Mouse (Mus musculus): ENCODE results near the gene Noa1. TPM values are rescaled to one million over a fixed set of nuclear protein-coding genes. Genes with fewer than 3 reads are reported as not detected.
A peak's percentile ranks its signal among the peaks of the same experiment; 100 is the strongest.

The Noa1 gene
- polyA plus RNA-seq, 1 experiment from 2014 or later = 26.7 TPM

DNA sequence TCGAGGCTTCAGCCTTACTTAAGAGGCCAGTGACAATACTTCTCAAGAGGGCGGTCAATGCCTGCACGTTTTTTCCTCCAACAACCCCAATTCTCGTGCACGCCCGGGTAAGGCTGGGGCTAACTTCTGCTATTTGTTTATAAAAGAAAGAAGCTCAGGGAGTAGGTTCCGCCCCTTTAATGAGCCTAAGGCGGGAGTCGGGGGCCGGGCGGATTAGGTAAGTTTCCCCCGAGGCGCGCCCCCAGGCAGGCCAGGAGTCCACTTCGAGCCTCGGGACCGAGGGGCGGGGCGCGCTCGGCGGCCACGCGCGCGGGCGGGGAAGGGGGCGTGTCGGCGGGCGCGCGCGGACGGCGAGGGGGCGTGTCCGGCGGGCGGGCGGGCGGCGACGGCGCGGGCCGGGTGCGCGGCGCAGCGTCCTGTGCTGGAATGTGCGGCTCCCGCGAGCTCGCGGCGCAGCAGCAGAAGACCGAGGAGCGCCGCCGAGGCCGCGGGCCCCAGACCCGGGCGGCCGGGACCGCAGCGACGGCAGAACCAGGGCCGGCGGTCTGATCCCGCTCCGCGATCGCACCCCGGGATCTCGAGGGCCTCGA, 44.7 kb downstream of the Noa1 start, which contains the start of gene Rest:
Rest (plus strand) TSS at position 411 of the 590 bp plus-strand sequence.
- H3K9me3 ChIP-seq = no peaks in the 10 kb centered on the region
- H3K27me3 ChIP-seq = no peaks in the 10 kb centered on the region
- peak within 1 kb of the TSS; percentile 97 for H3K9ac ChIP-seq
- ATAC-seq (ENCODE audit: low FRiP score, low read depth) = peak; percentile 92
- peak within 1 kb of the TSS; percentile 67 for H3K4me2 ChIP-seq (replicated peaks)
- WGBS = under 1% methylated on average over 52 of the region's 78 CpGs
- H3K4me3 ChIP-seq = peak within 1 kb of the TSS; percentile 96
- peak within 1 kb of the TSS; percentile 98 for H3K27ac ChIP-seq
- peaks cover 21% of the 10 kb centered on the region for H3K36me3 ChIP-seq
- peaks cover 24% of the 10 kb centered on the region for H3K4me1 ChIP-seq

DNA sequence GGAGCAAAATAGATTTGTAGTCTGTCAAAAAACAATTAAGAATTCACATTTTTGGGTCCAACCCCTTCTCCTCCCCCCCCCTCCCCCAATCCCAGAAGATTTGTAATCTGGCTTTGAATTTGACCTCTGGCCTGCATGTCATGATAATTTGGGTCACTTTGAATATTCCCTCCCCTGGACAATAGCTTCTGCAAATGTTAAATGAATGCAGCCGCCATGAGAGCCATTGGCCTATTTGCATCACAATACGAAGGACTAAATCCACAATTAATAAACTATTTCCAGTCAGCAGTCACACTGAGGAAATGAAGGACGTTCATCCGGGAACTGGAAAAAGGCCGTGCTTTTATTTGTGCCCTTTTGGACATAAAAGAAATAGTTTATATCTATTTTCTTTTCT, 47.8 kb downstream of the Noa1 start:
- WGBS = 77% methylated on average over 5 of the region's 5 CpGs
- no peak overlapping the region for H3K9ac ChIP-seq
- H3K9me3 ChIP-seq = no peaks in the 10 kb centered on the region
- no peak overlapping the region for H3K27ac ChIP-seq
- no peaks in the 10 kb centered on the region for H3K27me3 ChIP-seq
- H3K4me1 ChIP-seq = no peaks in the 10 kb centered on the region; the same call in 1 of the 2 replicates
- H3K4me3 ChIP-seq = no peak overlapping the region
- no peak for ATAC-seq (ENCODE audit: low FRiP score, low read depth)
- H3K36me3 ChIP-seq = no peaks in the 10 kb centered on the region
- H3K4me2 ChIP-seq (replicated peaks) = no peak overlapping the region

DNA sequence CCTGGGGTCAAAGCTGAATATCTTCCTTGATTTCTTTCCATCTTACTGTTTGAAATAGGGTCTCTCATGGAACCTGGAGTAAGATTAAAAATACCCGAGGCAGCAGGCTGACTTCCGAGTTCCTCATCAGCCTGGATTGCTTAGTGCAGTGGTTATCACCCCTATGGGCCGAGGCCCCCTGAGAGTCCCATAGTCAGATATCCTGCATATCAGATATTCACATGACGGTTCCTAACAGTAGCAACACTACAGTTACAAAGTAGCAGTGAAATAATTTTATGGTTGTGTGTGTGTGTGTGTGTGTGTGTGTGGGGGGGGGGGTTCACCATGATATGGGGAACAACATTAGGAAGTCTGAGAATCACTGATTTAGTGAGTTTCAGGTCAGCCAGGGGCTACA, 48.7 kb downstream of the Noa1 start:
- Histone ChIP-seq H3K36me3 (no peaks in the 10 kb centered on the region), H3K4me1 (no peaks in the 10 kb centered on the region; the same call in 1 of the 2 replicates), H3K27ac (no peak overlapping the region), H3K27me3 (no peaks in the 10 kb centered on the region), H3K4me2 (replicated peaks) (no peak overlapping the region), H3K9me3 (no peaks in the 10 kb centered on the region), H3K4me3 (no peak overlapping the region), H3K9ac (no peak overlapping the region)
- 87% methylated on average over 4 of the region's 4 CpGs for WGBS
- ATAC-seq (ENCODE audit: low FRiP score, low read depth) = no peak

DNA sequence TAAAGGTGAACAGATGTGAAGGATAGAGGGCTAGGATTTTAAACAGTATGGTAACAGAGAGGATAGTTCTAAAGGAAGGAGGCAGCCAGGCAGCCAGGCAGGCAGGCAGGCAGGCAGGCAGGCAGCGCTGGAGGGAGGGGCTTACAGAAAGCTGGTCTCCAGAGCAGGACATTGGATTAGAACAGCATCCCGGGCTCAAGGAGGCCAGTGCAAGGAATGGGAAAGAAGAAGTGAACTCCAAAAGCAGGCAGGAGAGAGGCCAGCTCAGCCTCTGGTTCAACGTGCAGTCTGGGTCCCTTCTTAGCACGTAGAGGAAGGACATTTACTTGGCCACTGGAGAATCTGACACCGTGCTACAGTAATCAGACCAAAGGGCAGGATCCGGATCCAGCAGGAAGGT, 49.7 kb downstream of the Noa1 start:
- WGBS = 55% methylated on average over 6 of the region's 6 CpGs
- H3K4me2 ChIP-seq (replicated peaks) = no peak overlapping the region
- H3K27ac ChIP-seq = no peak overlapping the region
- no peaks in the 10 kb centered on the region for H3K9me3 ChIP-seq
- no peak for ATAC-seq (ENCODE audit: low FRiP score, low read depth)
- H3K4me3 ChIP-seq = no peak overlapping the region
- no peak overlapping the region for H3K9ac ChIP-seq
- no peaks in the 10 kb centered on the region; the same call in 1 of the 2 replicates for H3K4me1 ChIP-seq
- no peaks in the 10 kb centered on the region for H3K36me3 ChIP-seq
- no peaks in the 10 kb centered on the region for H3K27me3 ChIP-seq

DNA sequence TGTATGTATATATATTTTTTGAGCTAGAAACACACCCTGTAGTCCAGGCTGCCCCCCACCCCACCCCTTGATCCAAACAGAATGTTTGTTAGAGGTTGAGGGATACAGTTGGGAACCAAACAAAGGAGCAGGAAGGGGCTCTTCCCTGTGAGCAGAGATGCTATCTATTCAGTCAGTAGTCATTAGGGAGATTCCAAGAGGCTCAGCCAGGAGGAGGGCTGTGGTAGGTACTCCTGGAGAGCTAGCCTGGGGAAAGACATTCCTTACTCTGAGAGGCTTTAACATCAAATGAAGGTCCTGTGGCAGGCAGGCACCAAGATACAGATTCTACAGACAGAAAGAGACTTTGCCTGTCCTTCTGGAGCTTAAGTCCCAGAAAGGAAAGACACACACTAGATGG, 50.6 kb downstream of the Noa1 start:
- Histone ChIP-seq H3K4me3 (no peak overlapping the region), H3K4me2 (replicated peaks) (no peak overlapping the region), H3K9me3 (no peaks in the 10 kb centered on the region), H3K27ac (no peak overlapping the region), H3K4me1 (no peaks in the 10 kb centered on the region; the same call in 1 of the 2 replicates), H3K27me3 (no peaks in the 10 kb centered on the region), H3K36me3 (no peaks in the 10 kb centered on the region), H3K9ac (no peak overlapping the region)
- ATAC-seq (ENCODE audit: low FRiP score, low read depth) = no peak

DNA sequence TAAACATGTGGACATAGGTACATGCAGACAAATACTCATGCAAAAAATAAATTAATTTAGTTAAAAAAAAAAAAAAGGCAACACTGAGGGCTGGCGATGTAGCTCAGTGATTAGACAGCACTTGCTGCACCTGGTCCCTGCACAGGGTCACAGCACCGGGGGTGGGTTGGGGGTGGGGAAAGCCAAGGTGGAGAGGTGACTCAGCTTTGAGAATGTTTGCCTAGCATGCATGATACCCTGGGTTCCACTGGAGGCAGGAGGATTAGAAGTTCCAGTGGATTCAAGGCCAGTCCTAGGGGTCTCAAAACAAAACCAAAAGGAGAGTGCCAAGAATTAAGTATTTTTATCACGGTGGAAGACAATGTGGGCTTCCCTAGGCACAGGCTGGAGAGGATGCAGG, 52.3 kb downstream of the Noa1 start:
- H3K4me1 ChIP-seq = no peaks in the 10 kb centered on the region
- H3K36me3 ChIP-seq = no peaks in the 10 kb centered on the region
- ATAC-seq (ENCODE audit: low FRiP score, low read depth) = no peak
- 69% methylated on average over 3 of the region's 3 CpGs for WGBS
- H3K9ac ChIP-seq = no peak overlapping the region
- no peak overlapping the region for H3K4me3 ChIP-seq
- no peak overlapping the region for H3K27ac ChIP-seq
- H3K4me2 ChIP-seq (replicated peaks) = no peak overlapping the region
- no peaks in the 10 kb centered on the region for H3K27me3 ChIP-seq
- no peaks in the 10 kb centered on the region for H3K9me3 ChIP-seq

DNA sequence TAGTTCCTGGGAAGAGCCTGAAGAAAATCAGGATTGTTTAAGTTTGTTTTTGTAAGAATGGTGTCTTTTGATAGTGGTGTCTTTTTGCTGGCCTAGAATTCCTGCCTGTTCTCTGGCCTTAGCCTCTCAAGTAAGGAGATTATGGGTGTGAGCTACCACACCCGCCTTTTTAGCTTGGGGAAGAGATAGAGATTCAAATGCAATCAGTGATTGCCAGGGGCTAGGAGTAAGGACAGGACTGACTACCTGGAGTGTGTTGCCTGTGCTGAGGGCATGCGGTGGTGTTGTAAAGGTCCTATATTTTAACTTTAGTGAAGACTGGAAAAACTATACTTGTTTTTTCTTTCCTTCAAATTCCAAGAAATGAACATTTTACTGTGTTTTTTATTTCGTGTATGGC, 55.5 kb downstream of the Noa1 start:
- Histone ChIP-seq H3K27me3 (no peaks in the 10 kb centered on the region), H3K4me1 (no peaks in the 10 kb centered on the region), H3K36me3 (no peaks in the 10 kb centered on the region), H3K27ac (no peak overlapping the region), H3K9ac (no peak overlapping the region), H3K4me2 (replicated peaks) (no peak overlapping the region), H3K4me3 (no peak overlapping the region), H3K9me3 (no peaks in the 10 kb centered on the region)
- WGBS = 64% methylated on average over 3 of the region's 3 CpGs
- no peak for ATAC-seq (ENCODE audit: low FRiP score, low read depth)

DNA sequence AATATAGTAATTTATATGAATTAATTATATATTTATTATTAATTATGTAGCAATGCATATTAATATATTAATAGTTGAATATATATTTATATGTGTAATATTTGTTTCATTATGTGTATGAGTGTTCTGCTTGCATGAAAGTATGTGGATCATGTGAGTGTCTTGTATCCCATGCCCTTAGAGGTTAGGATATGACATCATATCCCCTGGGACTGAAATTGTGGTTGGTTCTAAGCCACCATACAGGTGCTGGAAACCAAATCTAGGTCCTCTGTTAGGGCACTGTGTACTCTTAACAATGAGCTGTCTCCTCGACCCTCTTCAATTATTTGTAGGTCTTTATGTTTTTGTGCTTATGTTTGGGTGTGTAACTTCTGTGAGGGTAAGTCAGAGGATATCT, 56.7 kb downstream of the Noa1 start:
- Histone ChIP-seq H3K9me3 (no peaks in the 10 kb centered on the region), H3K4me3 (no peak overlapping the region), H3K27me3 (no peaks in the 10 kb centered on the region), H3K4me2 (replicated peaks) (no peak overlapping the region), H3K9ac (no peak overlapping the region), H3K27ac (no peak overlapping the region), H3K4me1 (no peaks in the 10 kb centered on the region), H3K36me3 (no peaks in the 10 kb centered on the region)
- ATAC-seq (ENCODE audit: low FRiP score, low read depth) = no peak
- 74% methylated on average over 1 of the region's 1 CpGs for WGBS

DNA sequence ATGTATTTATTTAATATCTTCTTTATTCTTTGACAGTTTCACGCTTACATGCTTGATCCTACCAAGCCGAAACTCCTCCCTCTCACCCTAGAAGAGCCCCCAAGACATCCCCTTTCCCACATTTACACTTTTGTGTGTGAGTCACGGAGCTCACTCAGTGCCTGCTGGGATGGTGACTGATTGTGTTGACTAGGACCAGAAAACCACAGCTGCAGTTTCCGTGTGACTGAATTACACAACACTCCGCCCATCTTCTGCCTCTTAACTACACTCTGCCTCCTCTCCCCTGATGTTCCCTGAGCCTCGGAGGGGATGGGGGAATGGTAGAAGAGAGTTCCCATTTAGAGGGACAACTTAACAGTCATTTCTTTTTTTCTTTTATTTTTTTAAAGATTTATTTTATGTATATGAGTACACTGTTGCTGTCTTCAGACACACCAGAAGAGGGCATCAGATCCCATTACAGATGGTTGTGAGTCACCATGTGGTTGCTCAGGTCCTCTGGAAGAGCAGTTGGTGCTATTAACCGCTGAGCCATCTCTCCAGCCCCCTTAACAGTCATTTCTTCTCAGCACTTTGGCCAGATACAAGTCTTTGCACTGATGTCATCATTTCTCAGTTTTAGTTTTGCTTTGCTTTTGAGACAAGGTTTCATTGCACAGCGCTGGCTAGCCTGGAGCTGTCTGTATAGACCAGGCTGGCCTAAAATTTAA, 57.6 kb downstream of the Noa1 start:
- WGBS = 67% methylated on average over 8 of the region's 8 CpGs
- Histone ChIP-seq H3K9ac (no peak overlapping the region), H3K27me3 (no peaks in the 10 kb centered on the region), H3K36me3 (no peaks in the 10 kb centered on the region), H3K4me2 (replicated peaks) (no peak overlapping the region), H3K4me1 (no peaks in the 10 kb centered on the region), H3K4me3 (no peak overlapping the region), H3K9me3 (no peaks in the 10 kb centered on the region), H3K27ac (no peak overlapping the region)
- no peak for ATAC-seq (ENCODE audit: low FRiP score, low read depth)

DNA sequence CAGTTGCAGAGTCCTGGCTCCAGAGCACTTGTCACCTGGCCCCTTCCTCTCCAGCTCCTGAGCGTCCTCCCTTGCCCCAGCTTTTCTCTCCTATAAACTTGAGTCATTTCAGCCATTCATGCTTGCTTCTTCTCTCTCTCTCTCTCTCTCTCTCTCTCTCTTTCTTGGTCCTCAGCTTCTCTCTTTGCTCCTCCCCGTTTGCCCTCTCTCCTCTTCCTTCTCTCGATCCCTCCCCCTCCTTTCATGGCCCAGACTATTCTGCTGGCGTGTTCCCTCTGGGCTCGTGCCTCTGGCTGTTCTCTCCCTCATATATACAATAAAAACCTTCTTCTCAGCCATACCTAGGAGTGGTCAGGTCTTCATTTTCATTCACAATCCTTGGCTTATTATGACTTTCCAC, 58.2 kb downstream of the Noa1 start:
- ATAC-seq (ENCODE audit: low FRiP score, low read depth) = no peak
- H3K9ac ChIP-seq = no peak overlapping the region
- WGBS = 40% methylated on average over 5 of the region's 5 CpGs

DNA sequence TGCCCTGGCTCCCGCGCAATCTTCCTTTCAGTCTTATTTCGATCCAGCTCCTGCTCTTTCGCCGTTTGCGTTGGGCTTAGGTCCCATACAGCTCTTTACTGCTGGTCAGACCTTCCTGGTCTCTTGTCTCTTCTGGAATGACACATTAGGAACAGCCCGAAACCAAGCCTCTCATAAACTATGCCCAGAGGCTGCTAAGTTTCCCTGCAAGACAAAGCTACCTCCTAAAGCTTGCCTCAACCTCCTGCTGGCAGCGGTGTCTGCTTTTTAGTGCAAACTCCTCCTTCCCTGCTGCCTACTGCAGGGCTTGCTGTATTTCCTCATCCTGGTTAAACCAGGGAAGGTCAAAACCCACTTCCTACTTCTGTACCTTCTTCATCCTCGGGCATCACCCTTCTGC, 59.8 kb downstream of the Noa1 start:
- no peak overlapping the region for H3K4me3 ChIP-seq
- H3K27ac ChIP-seq = no peak overlapping the region
- no peaks in the 10 kb centered on the region for H3K36me3 ChIP-seq
- H3K9ac ChIP-seq = no peak overlapping the region
- WGBS = 62% methylated on average over 9 of the region's 9 CpGs
- no peak for ATAC-seq (ENCODE audit: low FRiP score, low read depth)
- no peaks in the 10 kb centered on the region for H3K9me3 ChIP-seq
- no peak overlapping the region for H3K4me2 ChIP-seq (replicated peaks)
- peaks cover 11% of the 10 kb centered on the region for H3K4me1 ChIP-seq
- H3K27me3 ChIP-seq = no peaks in the 10 kb centered on the region

More for the DNA sequence above, 58.2 kb downstream of the Noa1 start:
- Histone ChIP-seq H3K9me3 (no peaks in the 10 kb centered on the region), H3K4me1 (no peaks in the 10 kb centered on the region), H3K4me3 (no peak overlapping the region), H3K36me3 (no peaks in the 10 kb centered on the region), H3K27ac (no peak overlapping the region), H3K27me3 (no peaks in the 10 kb centered on the region), H3K4me2 (replicated peaks) (no peak overlapping the region)

DNA sequence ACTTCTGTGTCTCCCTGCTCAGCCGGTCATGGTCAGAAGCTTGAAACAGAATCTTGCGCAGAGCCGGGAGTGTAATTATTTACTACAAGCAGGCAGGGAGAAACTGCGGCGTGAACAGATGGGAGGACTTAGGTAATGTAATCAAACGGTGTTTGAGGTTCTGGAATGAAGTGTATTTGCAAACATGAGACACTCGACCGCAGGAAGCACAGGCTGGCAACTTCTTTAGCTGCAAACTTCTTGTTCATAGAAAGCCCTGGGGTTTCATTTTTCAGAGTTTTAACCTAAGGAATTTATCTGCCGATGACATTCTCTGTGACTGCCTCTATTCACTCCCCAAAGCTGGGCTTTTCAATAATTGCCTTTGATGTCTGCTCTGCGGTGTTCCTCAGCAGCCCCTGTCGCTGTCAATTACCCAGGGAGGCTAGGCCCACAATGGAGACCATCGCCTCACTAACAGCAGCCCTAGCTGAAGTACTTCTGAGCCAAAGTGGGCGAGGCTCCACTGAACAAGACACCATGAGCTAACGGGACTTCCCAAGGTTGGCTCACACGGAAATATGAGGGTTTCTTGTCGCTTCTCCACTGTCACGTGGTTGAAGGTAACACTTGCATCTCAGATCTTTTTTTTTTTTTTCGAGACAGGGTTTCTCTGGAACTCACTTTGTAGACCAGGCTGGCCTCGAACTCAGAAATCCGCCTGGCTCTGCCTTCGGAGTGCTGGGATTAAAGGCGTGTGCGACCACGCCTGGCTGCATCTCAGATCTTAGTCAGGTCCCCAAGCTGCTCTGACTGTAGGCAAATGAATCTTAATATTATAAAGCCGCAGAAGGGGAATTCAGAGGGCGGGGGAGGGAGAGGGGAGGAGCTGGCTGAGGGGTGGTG, 63.9 kb downstream of the Noa1 start:
- H3K9me3 ChIP-seq = no peaks in the 10 kb centered on the region

More for the DNA sequence above, 63.9 kb downstream of the Noa1 start:
- Histone ChIP-seq H3K9ac (peak overlapping the region; percentile 46; the same call in 1 of the 2 replicates), H3K27me3 (no peaks in the 10 kb centered on the region), H3K4me1 (peaks cover 11% of the 10 kb centered on the region), H3K27ac (no peak overlapping the region; the same call in 1 of the 2 replicates), H3K36me3 (no peaks in the 10 kb centered on the region), H3K4me2 (replicated peaks) (peak overlapping the region; percentile 60), H3K4me3 (peak overlapping the region; percentile 32)
- peak; percentile 48 for ATAC-seq (ENCODE audit: low FRiP score, low read depth)
- 28% methylated on average over 26 of the region's 26 CpGs for WGBS

Measured in limb, embryonic 13.5 days (tissue).